Mouse (Mus musculus) frontal cortex, postnatal 10 days (tissue): Measurements from ENCODE around the gene Pagr1b.

Experiments used
- DNase-seq, 2 experiments: peaks; one replicate each; pipeline ENCODE4 v3.0.0; 2022; ENCODE audit warnings: low spot score in 2 of 2, mixed read lengths in 1 of 2

The Pagr1b gene

GRCm38 (mm10) chr7:127020031-127020430, 3.7 kb upstream of the Pagr1b start:
- DNase-seq, result peak in 1 of 2 experiments; percentile 34

GRCm38 (mm10) chr7:127019306-127019960, 3.1 kb upstream of the Pagr1b start:
- peak in 1 of 2 experiments; percentile 13 for DNase-seq

- DNase-seq, result peak in 1 of 2 experiments; percentile 13
Observed at GRCm38 (mm10) chr7:127018416-127019305, 2.4 kb upstream of the Pagr1b start.

GRCm38 (mm10) chr7:127017950-127018345, 1.7 kb upstream of the Pagr1b start:
- DNase-seq, result peak in 1 of 2 experiments; percentile 9

GRCm38 (mm10) chr7:127016971-127017949, 976 bp upstream of the Pagr1b start, which contains the start of gene Pagr1a:
Gene Pagr1a (minus strand): TSS chr7:127017352.
- DNase-seq, result peak; percentile 94 to 96

GRCm38 (mm10) chr7:127016486-127016938, 228 bp upstream of the Pagr1b start:
- DNase-seq, result peak in 1 of 2 experiments; percentile 45

DNA sequence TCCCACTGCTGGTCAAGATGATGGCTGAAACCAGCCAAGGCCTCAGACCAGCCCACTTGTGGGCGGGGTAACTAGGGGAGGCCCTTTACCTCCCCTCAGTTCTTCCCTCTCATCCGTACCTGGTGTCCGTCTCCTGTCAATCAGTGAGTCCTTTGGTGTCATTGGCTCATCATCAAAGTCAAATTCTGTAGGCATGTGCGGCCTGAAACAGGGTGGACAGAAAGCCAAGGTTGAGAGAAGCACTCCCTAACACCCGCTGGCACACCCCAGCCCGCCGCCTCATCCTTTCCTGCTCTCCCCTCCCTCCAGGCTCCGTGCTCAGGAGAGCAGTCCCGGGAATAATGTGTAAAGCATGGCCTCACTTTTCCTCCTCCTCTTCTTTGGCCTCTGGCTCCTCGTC, 203 bp downstream of the Pagr1b start:
- no peak for DNase-seq

GRCm38 (mm10) chr7:127014993-127015392, 1.3 kb downstream of the Pagr1b start:
- no peak for DNase-seq

DNA sequence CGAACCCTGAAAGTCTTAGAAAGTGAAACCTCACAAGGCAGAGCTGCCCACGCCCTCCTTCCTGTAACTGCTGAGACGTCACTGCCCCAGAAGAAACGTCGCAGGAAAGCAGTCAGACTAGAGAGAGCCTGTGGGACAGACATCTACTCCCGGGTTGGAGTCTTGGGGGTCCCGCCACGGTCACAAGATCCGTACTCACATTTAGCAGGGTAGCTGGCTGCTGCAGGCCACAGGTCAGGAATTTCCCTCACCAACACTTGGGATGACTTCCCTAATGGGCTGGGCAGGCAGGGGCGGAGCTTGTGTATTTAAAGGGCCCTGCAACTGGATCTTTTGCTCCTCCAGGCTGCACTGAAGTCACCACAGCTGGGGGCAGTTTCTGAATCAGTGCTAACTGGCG, 2.0 kb downstream of the Pagr1b start, which contains the start of gene Mvp:
Mvp (minus strand) TSS at position 302 of the 400 bp plus-strand sequence.
- peak in 1 of 2 experiments; percentile 34 for DNase-seq

- DNase-seq, result no peak
Observed at GRCm38 (mm10) chr7:127013385-127013784, 2.9 kb downstream of the Pagr1b start.

DNA sequence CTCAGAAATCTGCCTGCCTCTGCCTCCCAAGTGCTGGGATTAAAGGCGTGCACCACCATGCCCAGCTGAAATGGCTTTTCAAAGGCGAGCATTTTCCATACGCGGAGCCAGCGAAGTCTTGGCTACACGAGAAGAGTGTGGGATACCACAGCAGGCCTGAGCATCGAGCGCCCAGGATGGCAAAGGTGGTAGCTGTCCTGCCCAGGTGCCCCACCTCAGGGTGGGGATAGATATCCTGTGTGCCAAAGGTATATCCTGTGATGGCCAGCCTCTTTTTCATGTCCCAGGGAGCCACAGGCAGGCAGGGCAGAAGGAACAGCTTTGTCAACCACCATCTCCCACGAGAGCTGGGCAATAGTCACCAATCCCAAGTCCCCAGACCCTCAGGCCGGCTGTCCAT, 3.4 kb downstream of the Pagr1b start:
- DNase-seq, result no peak

- no peak for DNase-seq
Observed at GRCm38 (mm10) chr7:127012374-127012773, 3.9 kb downstream of the Pagr1b start.

GRCm38 (mm10) chr7:127011717-127012116, 4.6 kb downstream of the Pagr1b start:
- DNase-seq, result no peak

DNA sequence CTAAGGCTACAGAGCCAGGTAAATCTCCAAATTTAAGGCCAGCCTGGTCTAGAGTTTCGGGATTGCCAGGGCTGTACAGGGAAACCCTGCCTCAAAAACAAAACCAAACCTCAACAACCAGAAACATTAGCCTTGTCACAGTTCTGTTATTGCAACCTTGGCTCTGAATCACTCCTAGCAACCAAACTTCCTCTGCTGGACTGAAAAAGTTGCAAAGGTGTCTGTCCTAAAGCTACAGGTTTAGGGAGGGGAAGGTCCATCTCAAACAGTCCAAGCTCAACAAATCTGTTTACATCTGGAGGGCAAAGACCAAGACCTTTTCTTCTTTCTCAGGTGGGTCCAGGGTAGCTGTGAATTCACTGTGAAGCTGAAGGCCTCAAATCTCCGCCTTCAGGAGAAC, 5.2 kb downstream of the Pagr1b start:
- DNase-seq, result no peak

DNA sequence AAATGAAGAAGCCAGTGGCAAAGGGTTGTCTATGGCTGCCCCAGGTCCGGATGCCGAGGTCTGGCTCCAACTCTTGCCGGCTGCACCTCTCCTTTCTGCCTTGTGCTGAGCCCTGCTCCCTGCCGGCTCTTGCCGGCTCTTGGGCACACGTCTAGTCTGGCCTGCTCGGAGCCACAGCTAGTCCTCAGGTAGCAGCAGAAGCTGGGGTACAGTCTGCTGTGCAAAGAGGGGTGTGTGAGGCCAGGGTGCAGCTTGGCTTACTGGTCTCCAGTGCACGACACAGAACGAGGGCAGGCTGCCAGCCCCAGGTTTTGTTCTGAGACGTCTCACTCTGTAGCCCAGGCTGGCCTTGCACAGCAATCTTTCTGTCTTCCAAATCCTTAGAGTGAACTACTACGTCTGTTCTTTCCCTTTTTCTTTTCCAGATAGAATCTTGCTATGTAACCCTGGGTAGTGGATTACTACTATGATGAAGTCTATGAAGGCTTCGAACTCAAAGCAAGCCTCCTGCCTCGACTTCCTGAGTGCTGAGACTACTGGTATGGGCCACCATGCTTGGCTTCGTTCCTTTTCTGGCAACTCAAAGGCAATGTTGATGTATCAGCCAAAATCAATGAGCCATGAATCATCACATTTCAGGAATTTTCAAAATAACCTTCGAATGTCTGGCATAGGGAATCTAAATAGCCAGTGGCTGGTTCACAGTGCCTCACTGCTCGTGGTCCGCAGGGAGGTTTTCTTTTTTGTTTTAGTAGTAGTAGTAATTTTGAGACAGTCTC, 6.8 kb downstream of the Pagr1b start:
- no peak for DNase-seq

GRCm38 (mm10) chr7:127008239-127009019, 7.9 kb downstream of the Pagr1b start:
- DNase-seq, result peak in 1 of 2 experiments; percentile 57

- DNase-seq, result no peak
Observed at GRCm38 (mm10) chr7:127007313-127008024, 8.8 kb downstream of the Pagr1b start.

- no peak for DNase-seq
Observed at GRCm38 (mm10) chr7:127004122-127004875, 12.0 kb downstream of the Pagr1b start.
